Mouse (Mus musculus): ENCODE data around the gene Irgm2. TPM values are rescaled to one million over a fixed set of nuclear protein-coding genes. Genes with fewer than 3 reads are reported as not detected.

The Irgm2 gene
- total RNA-seq, 2 experiments from 2014 or later = 1.8 to 2.8 TPM

DNA sequence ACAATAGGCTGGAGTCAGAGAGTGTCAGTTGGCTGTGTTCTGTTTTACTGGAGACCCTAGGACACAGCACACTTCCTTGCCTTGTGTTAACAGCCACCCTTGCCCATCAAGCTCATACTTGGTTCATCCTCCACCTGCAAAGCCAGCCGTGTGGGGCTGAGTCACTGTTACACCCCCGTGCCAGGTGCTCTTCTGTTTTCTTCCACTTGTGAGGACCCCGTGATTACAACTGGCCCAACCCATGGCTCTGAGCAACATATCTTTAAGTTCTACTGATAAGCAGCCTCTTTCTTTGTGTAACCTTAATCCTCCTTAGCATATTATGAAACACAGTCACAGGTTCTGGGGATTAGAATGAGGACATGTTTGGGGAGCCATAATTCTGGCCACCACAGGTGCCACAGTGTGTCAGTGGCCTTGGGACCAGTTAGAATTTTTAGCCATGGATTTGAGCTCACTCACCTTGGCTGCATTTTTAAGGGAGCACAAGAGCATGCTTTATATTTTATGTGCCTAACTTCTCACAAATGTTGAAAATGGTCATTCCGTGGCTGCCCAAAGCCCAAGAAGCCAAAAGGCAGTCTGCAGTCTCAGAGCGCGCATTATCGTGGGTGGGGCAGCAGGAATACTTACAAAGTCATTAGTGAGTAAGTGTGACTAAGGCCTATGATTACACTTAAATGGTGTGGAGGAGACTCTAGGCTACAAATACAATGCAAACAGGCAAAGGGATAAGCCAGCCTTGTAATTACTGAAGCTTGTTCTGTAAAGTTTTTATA, 50.0 kb downstream of the Irgm2 start:
- intact Hi-C loops (cut with DNase I) = no loop called here
- no peak for DNase-seq (ENCODE audit: low spot score in 2 of 2)

DNA sequence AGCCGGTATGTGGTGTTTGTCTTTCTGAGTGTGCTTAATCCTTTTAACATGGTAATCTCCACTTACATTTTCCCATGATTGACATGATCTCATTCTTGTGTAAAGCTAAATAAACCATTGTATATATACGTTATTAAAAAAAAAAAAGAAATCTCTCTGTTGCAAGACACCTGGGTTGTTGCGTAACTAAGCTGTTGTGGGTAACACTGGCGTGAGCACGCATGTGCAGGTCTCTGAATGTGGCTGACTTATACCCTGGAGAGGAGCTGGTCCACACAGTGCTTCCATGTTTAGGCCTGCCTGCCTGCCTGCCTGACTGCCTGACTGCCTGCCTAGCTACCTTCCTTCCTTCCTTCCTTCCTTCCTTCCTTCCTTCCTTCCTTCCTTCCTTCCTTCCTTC, 51.1 kb downstream of the Irgm2 start:
- intact Hi-C loops (cut with DNase I) = no loop called here

DNA sequence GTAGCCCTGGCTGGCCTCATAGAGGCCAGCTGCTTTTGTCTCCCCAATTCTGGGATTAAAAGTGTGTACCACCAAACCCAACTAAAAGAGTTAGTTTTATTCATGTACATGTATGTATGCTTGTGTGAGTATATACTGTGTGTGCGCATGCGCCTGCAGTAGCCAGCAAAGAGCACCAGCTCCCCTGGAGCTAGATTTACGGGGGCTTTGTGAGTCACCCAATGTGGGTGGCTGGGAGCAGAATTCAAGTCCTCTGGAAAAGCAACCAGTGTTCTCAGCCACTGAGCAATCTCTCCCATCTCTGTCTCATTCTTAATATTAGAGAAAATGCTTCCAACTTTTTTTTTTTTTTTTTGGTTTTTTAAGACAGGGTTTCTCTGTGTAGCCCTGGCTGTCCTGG, 55.0 kb downstream of the Irgm2 start:
- intact Hi-C loops (cut with DNase I) = no loop called here
- DNase-seq (ENCODE audit: low spot score in 2 of 2) = peak; percentile 2 to 56

More for the DNA sequence above, 51.1 kb downstream of the Irgm2 start:
- DNase-seq (ENCODE audit: low spot score in 2 of 2) = no peak

DNA sequence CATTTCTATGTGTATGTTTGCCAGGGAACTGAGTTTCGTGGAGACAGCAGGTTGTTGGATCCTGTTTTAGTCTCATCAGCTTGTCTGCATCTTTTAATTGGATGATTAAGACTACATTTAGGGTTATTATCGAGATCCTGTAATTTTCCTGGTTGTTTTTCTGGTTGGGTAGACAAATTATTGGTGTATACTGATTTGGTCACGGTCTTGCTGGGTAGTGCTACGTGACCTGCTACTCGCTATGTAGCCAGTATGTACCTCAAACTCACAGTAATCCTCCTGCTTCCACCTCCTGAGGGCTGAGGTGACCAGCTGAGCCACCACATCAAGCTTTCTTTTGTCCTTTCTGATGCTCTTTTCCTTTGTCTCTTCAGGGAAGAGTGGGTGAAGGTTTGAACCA, 58.4 kb downstream of the Irgm2 start:
- intact Hi-C loops (cut with DNase I) = no loop called here
- no peak for DNase-seq (ENCODE audit: low spot score in 2 of 2)

DNA sequence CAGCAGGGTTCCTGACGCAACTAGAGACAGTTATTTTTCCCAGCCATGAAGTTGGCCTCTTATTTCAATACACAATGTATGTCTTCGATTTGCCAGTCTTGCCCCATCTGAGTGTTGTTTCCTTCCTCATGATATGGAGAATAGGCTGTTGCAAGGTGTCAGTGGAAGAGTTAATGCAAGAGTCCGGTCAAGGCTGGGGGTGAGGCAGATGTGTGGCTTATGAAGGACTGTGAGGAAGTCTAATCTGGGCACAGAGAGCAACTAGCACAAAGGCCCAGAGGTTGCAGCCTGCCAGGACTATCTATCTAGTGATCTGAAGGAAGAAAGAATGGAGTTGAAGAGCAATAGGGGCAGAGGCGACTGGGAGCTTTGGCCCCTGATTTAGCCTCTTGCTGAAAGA, 60.7 kb downstream of the Irgm2 start:
- intact Hi-C loops (cut with DNase I) = no loop called here
- no peak for DNase-seq (ENCODE audit: low spot score in 2 of 2)

DNA sequence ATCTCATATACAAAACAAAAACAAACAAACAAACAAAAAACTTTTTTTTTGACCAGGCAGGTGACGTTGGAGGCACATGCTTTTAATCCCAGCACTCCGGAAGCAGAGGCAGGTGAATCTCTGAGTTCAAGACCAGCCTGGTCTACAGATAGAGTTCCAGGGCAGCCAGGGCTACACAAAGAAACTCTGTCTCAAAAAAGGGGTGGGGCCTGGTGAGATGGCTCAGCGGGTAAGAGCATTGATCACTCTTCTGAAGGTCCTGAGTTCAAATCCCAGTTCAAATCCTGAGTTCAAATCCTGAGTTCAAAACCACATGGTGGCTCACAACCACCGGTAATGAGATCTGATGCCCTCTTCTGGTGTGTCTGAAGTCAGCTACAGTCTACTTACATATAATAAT, 62.4 kb downstream of the Irgm2 start:
- intact Hi-C loops (cut with DNase I) = no loop called here

DNA sequence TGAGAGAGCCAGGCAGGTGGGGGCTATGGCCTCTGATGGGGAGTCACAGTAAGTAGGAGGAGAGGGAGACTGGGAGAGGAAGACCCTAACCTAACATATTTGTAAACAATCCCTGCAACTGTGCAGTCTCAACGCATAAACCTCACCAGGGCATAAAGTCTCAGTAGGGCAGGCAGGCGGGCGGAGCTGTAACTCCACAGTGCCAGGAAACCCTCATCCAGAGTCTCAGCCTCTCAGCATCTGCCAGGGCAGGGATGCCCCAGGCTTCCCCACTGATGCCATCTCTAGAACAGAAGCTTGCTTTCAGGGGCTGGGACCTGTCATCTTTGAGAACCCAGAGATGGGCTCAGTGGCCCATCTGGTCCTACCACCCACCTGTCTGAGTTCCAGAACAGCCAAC, 62.9 kb downstream of the Irgm2 start:
- no peak for DNase-seq (ENCODE audit: low spot score in 2 of 2)
- intact Hi-C loops (cut with DNase I) = no loop called here

More for the DNA sequence above, 62.4 kb downstream of the Irgm2 start:
- DNase-seq (ENCODE audit: low spot score in 2 of 2) = no peak

DNA sequence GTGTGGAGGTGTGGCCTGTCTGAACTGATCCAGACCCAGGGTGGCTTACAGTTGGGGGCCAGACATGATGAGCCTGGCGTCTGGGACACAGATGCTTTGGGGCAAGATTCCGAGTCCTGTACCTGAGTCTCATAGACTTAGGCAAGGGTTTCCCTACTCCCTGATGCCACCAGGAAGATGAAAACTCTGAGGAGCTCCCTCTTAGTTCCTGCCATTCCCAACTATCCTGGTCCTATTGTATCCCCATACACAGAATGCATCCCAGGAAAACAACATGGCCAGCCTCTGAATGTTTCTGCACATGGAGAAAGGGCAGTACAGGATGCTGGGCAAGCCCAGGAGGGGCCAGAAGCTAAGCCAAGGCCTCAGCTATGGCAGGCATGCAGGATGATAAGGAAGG, 64.1 kb downstream of the Irgm2 start:
- intact Hi-C loops (cut with DNase I) = no loop called here
- no peak for DNase-seq (ENCODE audit: low spot score in 2 of 2)

DNA sequence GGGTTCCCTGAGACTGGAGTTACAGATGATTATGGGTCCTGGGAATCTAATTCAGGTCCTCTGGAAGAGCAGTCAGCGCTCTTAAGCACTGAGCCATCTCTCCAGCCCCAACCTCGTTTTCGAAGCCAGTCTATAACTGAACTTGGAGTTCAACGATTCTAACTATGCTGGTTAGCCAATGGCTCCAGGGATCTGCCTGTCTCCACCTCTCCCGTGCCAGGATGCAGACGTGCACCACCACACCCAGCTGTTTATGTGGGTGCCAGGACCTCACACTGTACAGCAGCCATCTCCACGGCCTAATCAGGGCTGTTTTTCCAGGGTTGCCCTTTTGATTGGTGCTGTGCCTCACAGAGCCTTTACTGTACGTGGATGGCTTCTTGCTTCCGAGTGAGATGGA, 65.1 kb downstream of the Irgm2 start:
- intact Hi-C loops (cut with DNase I) = no loop called here
- no peak for DNase-seq (ENCODE audit: low spot score in 2 of 2)

DNA sequence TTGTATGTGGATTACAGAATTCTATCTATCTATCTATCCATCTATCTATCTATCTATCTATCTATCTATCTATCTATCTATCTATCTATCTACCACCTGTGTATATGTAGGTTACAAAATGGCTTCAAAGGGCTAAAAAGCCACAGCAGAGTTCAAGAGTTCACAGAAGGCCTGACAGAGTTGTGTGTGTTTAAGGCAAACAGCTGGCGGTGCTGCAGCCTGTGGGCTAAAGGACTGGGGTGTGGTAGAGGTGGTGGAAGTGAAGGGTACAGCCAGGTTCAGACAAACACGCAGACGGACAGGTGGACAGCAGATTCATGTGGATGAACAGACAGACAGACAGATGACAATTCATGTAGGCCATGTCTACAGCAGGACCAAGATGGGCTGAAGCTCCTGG, 68.9 kb downstream of the Irgm2 start:
- no peak for DNase-seq (ENCODE audit: low spot score in 2 of 2)
- intact Hi-C loops (cut with DNase I) = no loop called here

Other genes starting within 250 kb of the Irgm2 start
- gene Larp1, start 190.6 kb upstream of the Irgm2 start, total RNA-seq (2021) = 10 to 100 TPM; 86.4 to 88.9 TPM
- not detected for gene Gm12248, start 106.5 kb upstream of the Irgm2 start, total RNA-seq (2021)
- gene Cnot8, start 95.5 kb upstream of the Irgm2 start, total RNA-seq (2021) = 10 to 100 TPM; 53.3 to 54.6 TPM
- 10 to 100 TPM; 16.5 to 18.1 TPM for gene Gemin5, start 31.1 kb upstream of the Irgm2 start, total RNA-seq (2021)
- gene Mrpl22, start 28.0 kb upstream of the Irgm2 start, total RNA-seq (2021) = 10 to 100 TPM; 33.9 to 35.5 TPM
- 1 to 10 TPM; 2.5 to 3.2 TPM for gene Igtp, start 62 bp upstream of the Irgm2 start, total RNA-seq (2021)
- not detected for gene 4930438A08Rik, start 75.2 kb downstream of the Irgm2 start, total RNA-seq (2021)
- gene Zfp692, start 107.5 kb downstream of the Irgm2 start, total RNA-seq (2021) = 10 to 100 TPM; 20.9 to 24.2 TPM
- gene Zfp672, start 130.7 kb downstream of the Irgm2 start, total RNA-seq (2021) = 10 to 100 TPM; 47.2 to 52.2 TPM
- gene Sh3bp5l, start 131.1 kb downstream of the Irgm2 start, total RNA-seq (2021) = 10 to 100 TPM; 62.2 to 62.5 TPM
- gene Lypd8, start 179.4 kb downstream of the Irgm2 start, total RNA-seq (2021) = not detected
- not detected for gene 1810065E05Rik, start 221.5 kb downstream of the Irgm2 start, total RNA-seq (2021)
- not detected for gene Gm12253, start 232.9 kb downstream of the Irgm2 start, total RNA-seq (2021)

Measured in left cerebral cortex, postnatal 25 days (tissue).